Comparison of ENCODE assay signal across 13 mouse cellular contexts in genomic region chr19:6303831-6304230, GRCm38 (mm10). TPM values are rescaled to one million over a fixed set of nuclear protein-coding genes. Genes with fewer than 3 reads are reported as not detected.
DNase-seq lines count a peak whose midpoint lies in the region; ATAC-seq and TF ChIP-seq lines count a peak whose summit lies in the region.
"Had no signal": no experiment of that assay in that cellular context is flagged by ENCODE, and none has a peak within 500 bp of the region (broad histone marks: within the 10 kb centered on the region; RNA-seq: fewer than 3 reads in every experiment).

No protein-coding gene starts in this region.

- no peak for TF ChIP-seq POLR2A in cerebellum, adult 2 months (IDR thresholded peaks at IDR 0.05; ENCODE audit: borderline replicate concordance, insufficient read depth, low read length)

- H3K4me1 ChIP-seq in cerebellum, adult 2 months (ENCODE audit: control insufficient read depth, insufficient read depth, low read length) = peaks cover 59% of the 10 kb centered on the region
- peaks cover 7% of the 10 kb centered on the region; the same call in 1 of the 2 replicates for H3K4me1 ChIP-seq in hindbrain, postnatal 0 days (ENCODE audit: insufficient read depth, low read length)
- peaks cover 10% of the 10 kb centered on the region; the same call in 1 of the 2 replicates for H3K4me1 ChIP-seq in hindbrain, embryonic 16.5 days (ENCODE audit: control insufficient read depth, insufficient read depth, low read depth, low read length)
- H3K4me1 ChIP-seq in liver, embryonic 13.5 days (replicated peaks) = peaks cover 95% of the 10 kb centered on the region

- ATAC-seq in hindbrain, postnatal 0 days = no peak
- ATAC-seq in hindbrain, embryonic 16.5 days = no peak
- ATAC-seq in liver, embryonic 13.5 days (ENCODE audit: low read depth) = no peak
- ATAC-seq: lung, postnatal 0 days had no signal

- H3K27ac ChIP-seq in cerebellum, adult 2 months (ENCODE audit: insufficient read depth, low read length) = peak overlapping the region; percentile 88
- peak overlapping the region; percentile 68; the same call in 1 of the 2 replicates for H3K27ac ChIP-seq in hindbrain, postnatal 0 days
- H3K27ac ChIP-seq in hindbrain, embryonic 16.5 days (ENCODE audit: low read depth, low read length) = no peak overlapping the region
- H3K27ac ChIP-seq in liver, embryonic 13.5 days = peak overlapping the region; percentile 94
- H3K27ac ChIP-seq: hindbrain, embryonic 12.5 days had no signal

- 18% methylated on average over 6 of the region's 6 CpGs for WGBS in cerebellum, adult 2 months
- WGBS in hindbrain, postnatal 0 days = 61% methylated on average over 6 of the region's 6 CpGs
- 84% methylated on average over 6 of the region's 6 CpGs for WGBS in hindbrain, embryonic 16.5 days
- 66% methylated on average over 6 of the region's 6 CpGs for WGBS in liver, embryonic 13.5 days (ENCODE audit: insufficient replicate concordance)

- no peak overlapping the region for H3K4me3 ChIP-seq in cerebellum, adult 2 months (replicated peaks; ENCODE audit: insufficient read depth, low read depth, low read length)
- no peak overlapping the region for H3K4me3 ChIP-seq in hindbrain, postnatal 0 days (ENCODE audit: low read length)
- no peak overlapping the region for H3K4me3 ChIP-seq in hindbrain, embryonic 16.5 days (ENCODE audit: low read length)
- H3K4me3 ChIP-seq in liver, embryonic 13.5 days (replicated peaks) = no peak overlapping the region
- H3K4me3 ChIP-seq: erythroblast, embryonic 14.5 days; hindbrain, embryonic 12.5 days had no signal

- peaks cover 9% of the 10 kb centered on the region for H3K36me3 ChIP-seq in hindbrain, postnatal 0 days (ENCODE audit: insufficient read depth, low read length)
- peaks cover 3% of the 10 kb centered on the region; the same call in 1 of the 2 replicates for H3K36me3 ChIP-seq in hindbrain, embryonic 16.5 days (ENCODE audit: control insufficient read depth, insufficient read depth, low read length)
- H3K36me3 ChIP-seq in liver, embryonic 13.5 days = peaks cover 16% of the 10 kb centered on the region

- no peak overlapping the region for H3K9ac ChIP-seq in hindbrain, postnatal 0 days (replicated peaks; ENCODE audit: low read length)
- H3K9ac ChIP-seq in hindbrain, embryonic 16.5 days (ENCODE audit: low read depth, low read length) = no peak overlapping the region
- H3K9ac ChIP-seq in liver, embryonic 13.5 days = peak overlapping the region; percentile 23
- H3K9ac ChIP-seq: hindbrain, embryonic 12.5 days had no signal

- peak; percentile 64 for DNase-seq in cerebellum, adult 2 months
- no peak for DNase-seq in cerebellum, adult 8-10 months
- DNase-seq in hindbrain, postnatal 0 days (ENCODE audit: low spot score) = no peak
- DNase-seq in adipocyte (ENCODE audit: low spot score) = peak; percentile 69
- no peak for DNase-seq in liver, embryonic 13.5 days
- DNase-seq in testis, postnatal 10 days (ENCODE audit: low spot score) = no peak
- no peak for DNase-seq in thymus, postnatal 14 days
- DNase-seq: adrenal gland, adult 2 months; kidney, postnatal 10 days had no signal

- H3K27me3 ChIP-seq in cerebellum, adult 2 months (ENCODE audit: control insufficient read depth, insufficient read depth, low read length) = no peaks in the 10 kb centered on the region
- H3K27me3 ChIP-seq in hindbrain, postnatal 0 days (ENCODE audit: insufficient read depth, low read length) = no peaks in the 10 kb centered on the region
- no peaks in the 10 kb centered on the region for H3K27me3 ChIP-seq in hindbrain, embryonic 16.5 days (replicated peaks; ENCODE audit: control insufficient read depth, insufficient read depth, low read length)
- no peaks in the 10 kb centered on the region for H3K27me3 ChIP-seq in liver, embryonic 13.5 days
- H3K27me3 ChIP-seq: hindbrain, embryonic 12.5 days had no signal

- TF ChIP-seq CTCF in cerebellum, adult 2 months (IDR thresholded peaks at IDR 0.05; ENCODE audit: borderline replicate concordance, insufficient read depth, low read depth, low read length) = no peak
- TF ChIP-seq CTCF in hindbrain, postnatal 0 days (IDR thresholded peaks at IDR 0.05; ENCODE audit: low read depth) = no peak

- no peaks in the 10 kb centered on the region for H3K9me3 ChIP-seq in hindbrain, postnatal 0 days (ENCODE audit: low read length)
- no peaks in the 10 kb centered on the region for H3K9me3 ChIP-seq in hindbrain, embryonic 16.5 days (ENCODE audit: control insufficient read depth, low read length)
- H3K9me3 ChIP-seq in liver, embryonic 13.5 days (replicated peaks) = no peaks in the 10 kb centered on the region
- H3K9me3 ChIP-seq: hindbrain, embryonic 12.5 days had no signal

- H3K4me2 ChIP-seq in hindbrain, postnatal 0 days (ENCODE audit: low read depth, low read length) = no peak overlapping the region
- no peak overlapping the region for H3K4me2 ChIP-seq in hindbrain, embryonic 16.5 days (ENCODE audit: low read length)
- no peak overlapping the region for H3K4me2 ChIP-seq in liver, embryonic 13.5 days
- H3K4me2 ChIP-seq: hindbrain, embryonic 12.5 days had no signal

RNA-seq across cellular contexts. Expression of gene Cdc42bpg, which starts 2.4 kb away (rescaled TPM):
- 33.1 and 36.5 TPM in 2 replicates for polyA plus RNA-seq in cerebellum, adult 2 months (2012; rRNA removed)
- 3.1 and 6.0 TPM in 2 replicates for total RNA-seq in hindbrain, postnatal 0 days (2014; rRNA removed)
- 0.29 and 0.33 TPM in 2 replicates for polyA plus RNA-seq in hindbrain, postnatal 0 days (2015; fragmentation: Nextera tagmentation; extraction: Ambion mirVana)
- polyA plus RNA-seq in hindbrain, embryonic 16.5 days (2015; fragmentation: Nextera tagmentation; extraction: Ambion mirVana) = 0.26 and 0.31 TPM in 2 replicates
- 0.14 and 0.16 TPM in 2 replicates for polyA plus RNA-seq in liver, embryonic 13.5 days (2015; fragmentation: Nextera tagmentation; extraction: Ambion mirVana)

RNA-seq across cellular contexts. Expression of gene Ehd1, which starts 27.3 kb away (rescaled TPM):
- polyA plus RNA-seq in cerebellum, adult 2 months (2012; rRNA removed) = 168 and 220 TPM in 2 replicates
- total RNA-seq in hindbrain, postnatal 0 days (2014; rRNA removed) = 127 and 135 TPM in 2 replicates
- 76.5 and 77.5 TPM in 2 replicates for polyA plus RNA-seq in hindbrain, postnatal 0 days (2015; fragmentation: Nextera tagmentation; extraction: Ambion mirVana)
- polyA plus RNA-seq in hindbrain, embryonic 16.5 days (2015; fragmentation: Nextera tagmentation; extraction: Ambion mirVana) = 105 and 113 TPM in 2 replicates
- polyA plus RNA-seq in liver, embryonic 13.5 days (2015; fragmentation: Nextera tagmentation; extraction: Ambion mirVana) = 68.8 and 72.6 TPM in 2 replicates

RNA-seq across cellular contexts. Expression of gene Men1, which starts 30.9 kb away (rescaled TPM):
- polyA plus RNA-seq in cerebellum, adult 2 months (2012; rRNA removed) = 84.1 and 85.5 TPM in 2 replicates
- 69.6 and 93.4 TPM in 2 replicates for total RNA-seq in hindbrain, postnatal 0 days (2014; rRNA removed)
- polyA plus RNA-seq in hindbrain, postnatal 0 days (2015; fragmentation: Nextera tagmentation; extraction: Ambion mirVana) = 57.8 and 59.5 TPM in 2 replicates
- polyA plus RNA-seq in hindbrain, embryonic 16.5 days (2015; fragmentation: Nextera tagmentation; extraction: Ambion mirVana) = 68.4 and 85.0 TPM in 2 replicates
- 26.3 and 29.9 TPM in 2 replicates for polyA plus RNA-seq in liver, embryonic 13.5 days (2015; fragmentation: Nextera tagmentation; extraction: Ambion mirVana)

RNA-seq across cellular contexts. Expression of gene Map4k2, which starts 37.1 kb away (rescaled TPM):
- polyA plus RNA-seq in cerebellum, adult 2 months (2012; rRNA removed) = 317 and 326 TPM in 2 replicates
- 102 TPM in 2 replicates for total RNA-seq in hindbrain, postnatal 0 days (2014; rRNA removed)
- polyA plus RNA-seq in hindbrain, postnatal 0 days (2015; fragmentation: Nextera tagmentation; extraction: Ambion mirVana) = 18.6 and 21.4 TPM in 2 replicates
- polyA plus RNA-seq in hindbrain, embryonic 16.5 days (2015; fragmentation: Nextera tagmentation; extraction: Ambion mirVana) = 19.6 and 23.1 TPM in 2 replicates
- 4.5 and 5.8 TPM in 2 replicates for polyA plus RNA-seq in liver, embryonic 13.5 days (2015; fragmentation: Nextera tagmentation; extraction: Ambion mirVana)

RNA-seq across cellular contexts. Expression of gene Sf1, which starts 59.7 kb away (rescaled TPM):
- polyA plus RNA-seq in cerebellum, adult 2 months (2012; rRNA removed) = 175 and 196 TPM in 2 replicates
- total RNA-seq in hindbrain, postnatal 0 days (2014; rRNA removed) = 89.0 and 89.4 TPM in 2 replicates
- 80.2 and 84.9 TPM in 2 replicates for polyA plus RNA-seq in hindbrain, postnatal 0 days (2015; fragmentation: Nextera tagmentation; extraction: Ambion mirVana)
- polyA plus RNA-seq in hindbrain, embryonic 16.5 days (2015; fragmentation: Nextera tagmentation; extraction: Ambion mirVana) = 81.4 and 106 TPM in 2 replicates
- polyA plus RNA-seq in liver, embryonic 13.5 days (2015; fragmentation: Nextera tagmentation; extraction: Ambion mirVana) = 68.4 and 92.3 TPM in 2 replicates

Comparison
In these comparisons a context has a peak if more than half of its experiments do, and no peak if none do; other contexts are left out.
1. DNase-seq: peak in cerebellum, adult 2 months (2 of 2) and adipocyte (single experiment); none in cerebellum, adult 8-10 months (single experiment), hindbrain, postnatal 0 days (single experiment), liver, embryonic 13.5 days (single experiment), testis, postnatal 10 days (single experiment) and thymus, postnatal 14 days (single experiment).
2. RNA of gene Cdc42bpg, which starts 2.4 kb away (polyA plus RNA-seq): 33.1 to 36.5 TPM in cerebellum, adult 2 months; 0.29 to 0.33 TPM in hindbrain, postnatal 0 days, 0.26 to 0.31 TPM in hindbrain, embryonic 16.5 days and 0.14 to 0.16 TPM in liver, embryonic 13.5 days; every median in the first group is over 10 times any median in the second.